Comparison of ENCODE assay signal across 1 mouse cellular context in the genomic region with DNA sequence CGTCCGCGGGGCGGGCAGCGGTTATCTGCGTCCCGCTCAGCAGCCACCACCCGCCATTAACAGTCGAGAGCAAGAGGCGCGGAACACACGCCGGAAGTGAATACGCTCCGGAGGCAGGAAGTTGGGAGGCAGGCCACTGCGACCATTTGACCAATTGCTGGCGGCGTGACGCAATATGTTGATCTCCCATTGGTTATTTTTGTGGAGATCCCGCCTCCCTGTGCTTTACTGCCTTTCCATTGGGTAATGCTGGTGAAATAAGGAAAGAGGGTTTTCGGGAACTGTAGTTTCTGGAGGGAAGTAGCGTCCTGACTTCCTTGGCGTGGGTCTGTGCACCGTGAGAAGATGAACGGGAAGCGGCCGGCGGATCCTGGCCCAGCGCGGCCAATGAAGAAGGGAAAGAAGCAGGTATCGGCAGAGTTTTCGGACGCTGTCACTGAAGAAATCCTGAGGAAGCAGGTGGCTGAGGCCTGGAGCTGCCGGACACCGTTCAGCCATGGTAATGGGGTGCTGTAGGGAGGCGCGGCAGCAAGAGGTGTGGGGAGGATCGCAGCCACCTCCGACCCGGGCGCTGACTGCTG.
TF ChIP-seq lines count a peak whose summit lies in the region.

A gene (minus strand): TSS at position 88 of the 581 bp plus-strand sequence.
A gene (plus strand): TSS at position 255 of the 581 bp plus-strand sequence.

TF ChIP-seq in MEL, 35 proteins besides CTCF, POLR2A, EP300 and RAD21 (continued from another document):
- peak; percentile 81; the same call in 1 of the 2 replicates for TF ChIP-seq MYC (IDR thresholded peaks at IDR 0.05; ENCODE audit: low read depth, low read length)
- TF ChIP-seq MXI1 (IDR thresholded peaks at IDR 0.05; ENCODE audit: low read depth, low read length), result peak; percentile 48
- TF ChIP-seq ETS1 (IDR thresholded peaks at IDR 0.05; ENCODE audit: low read depth, low read length), result no peak
- no peak for TF ChIP-seq MAZ (IDR thresholded peaks at IDR 0.05; ENCODE audit: low read depth, low read length)
- no peak for TF ChIP-seq GATA1 (IDR thresholded peaks at IDR 0.05; ENCODE audit: low read depth, low read length)
- TF ChIP-seq HCFC1 (IDR thresholded peaks at IDR 0.05; ENCODE audit: low read depth, low read length), result peak; percentile 94
- TF ChIP-seq ELF1 (IDR thresholded peaks at IDR 0.05; ENCODE audit: low read depth, low read length), result peak; percentile 90
- no peak for TF ChIP-seq USF2 (IDR thresholded peaks at IDR 0.05; ENCODE audit: borderline replicate concordance in 1 of 2, insufficient read depth in 1 of 2, low read depth in 1 of 2, low read length in 2 of 2)
